Mouse (Mus musculus) liver, adult (tissue): ENCODE data around the gene Palb2.

Source experiments
- GATA4 ChIP-seq: IDR thresholded peaks from 2 replicates; pipeline ENCODE4 v1.6.1; 2014; ENCODE audit warnings: mild to moderate bottlenecking, low read length; ENCODE audit not compliant: insufficient replicate concordance

Gene Palb2

GRCm38 (mm10) chr7:122126946-122127345 lies 5.8 kb downstream of the Palb2 start:
- TF ChIP-seq GATA4: no peak

- TF ChIP-seq GATA4: no peak
Observed at GRCm38 (mm10) chr7:122125636-122126035, 7.1 kb downstream of the Palb2 start.

- TF ChIP-seq GATA4: no peak
Observed at GRCm38 (mm10) chr7:122123518-122123917, 9.3 kb downstream of the Palb2 start.

GRCm38 (mm10) chr7:122108206-122108605 lies 24.6 kb downstream of the Palb2 start:
- TF ChIP-seq GATA4: no peak

GRCm38 (mm10) chr7:122101747-122102244 lies 31.0 kb downstream of the Palb2 start, which contains the start of gene Ndufab1:
TSS of gene Ndufab1 (minus strand) at chr7:122101886.
- TF ChIP-seq GATA4: no peak

GRCm38 (mm10) chr7:122099222-122099621 lies 33.6 kb downstream of the Palb2 start:
- no peak for TF ChIP-seq GATA4

GRCm38 (mm10) chr7:122098009-122098408 lies 34.8 kb downstream of the Palb2 start:
- no peak for TF ChIP-seq GATA4

GRCm38 (mm10) chr7:122094564-122095330 lies 38.0 kb downstream of the Palb2 start:
- no peak for TF ChIP-seq GATA4

GRCm38 (mm10) chr7:122087195-122087982 lies 45.4 kb downstream of the Palb2 start:
- TF ChIP-seq GATA4: no peak

- no peak for TF ChIP-seq GATA4
Observed at GRCm38 (mm10) chr7:122081071-122081470, 51.7 kb downstream of the Palb2 start.

- TF ChIP-seq GATA4: no peak
Observed at GRCm38 (mm10) chr7:122079798-122080554, 52.8 kb downstream of the Palb2 start.

- TF ChIP-seq GATA4: no peak
Observed at GRCm38 (mm10) chr7:122074374-122074773, 58.4 kb downstream of the Palb2 start.

GRCm38 (mm10) chr7:122067517-122068381 lies 65.0 kb downstream of the Palb2 start:
- no peak for TF ChIP-seq GATA4

- TF ChIP-seq GATA4: peak; percentile 37; the same call in 1 of the 2 replicates
Observed at GRCm38 (mm10) chr7:122066945-122067516, 65.8 kb downstream of the Palb2 start, which contains the start of the genes Ubfd1 and Ears2. TSS of gene Ubfd1 (plus strand) at chr7:122067175. TSS of gene Ears2 (minus strand) at chr7:122067263.
